Mouse (Mus musculus): ENCODE measurements at regions not wholly inside any gene's neighbourhood (a gene's known extent, or its start where the extent isn't known, plus 50 kb on each side); places are given as distances from the start of the nearest gene placed in this dataset.
A peak's percentile ranks its signal among the peaks of the same experiment; 100 is the strongest.

- no peak for DNase-seq (ENCODE audit: extremely low spot score in 1 of 2, low spot score in 1 of 2)
These were observed 127.0 kb upstream of the Hs3st5 start for GRCm38 (mm10) chr10:36379351-36380302.

GRCm38 (mm10) chr10:36383331-36383730 is 123.3 kb upstream of the Hs3st5 start:
- no peak for DNase-seq (ENCODE audit: extremely low spot score in 1 of 2, low spot score in 1 of 2)

GRCm38 (mm10) chr10:36390062-36390461 is 116.6 kb upstream of the Hs3st5 start:
- DNase-seq (ENCODE audit: extremely low spot score in 1 of 2, low spot score in 1 of 2): no peak

GRCm38 (mm10) chr10:36393586-36393985 is 113.0 kb upstream of the Hs3st5 start:
- peak in 1 of 2 experiments; percentile 3 for DNase-seq (ENCODE audit: extremely low spot score in 1 of 2, low spot score in 1 of 2)

GRCm38 (mm10) chr10:36396576-36396975 is 110.0 kb upstream of the Hs3st5 start:
- DNase-seq (ENCODE audit: extremely low spot score in 1 of 2, low spot score in 1 of 2): no peak

GRCm38 (mm10) chr10:36408001-36408400 is 98.6 kb upstream of the Hs3st5 start:
- DNase-seq (ENCODE audit: extremely low spot score in 1 of 2, low spot score in 1 of 2): no peak

- DNase-seq (ENCODE audit: extremely low spot score in 1 of 2, low spot score in 1 of 2): no peak
These were observed 75.3 kb upstream of the Hs3st5 start for GRCm38 (mm10) chr10:36431335-36431734.

- no peak for DNase-seq (ENCODE audit: extremely low spot score in 1 of 2, low spot score in 1 of 2)
These were observed 69.2 kb upstream of the Hs3st5 start for GRCm38 (mm10) chr10:36437420-36437819.

All from layer of hippocampus, postnatal 25 days (tissue).